Mouse (Mus musculus): Measurements from ENCODE around the gene Pdk3.

GRCm38 (mm10) chrX:93793168-93793567 lies 38.8 kb downstream of the Pdk3 start:
- TF ChIP-seq GATA1 (IDR thresholded peaks at IDR 0.05; ENCODE audit: borderline replicate concordance, low read length) (no peak), FLI1 (IDR thresholded peaks at IDR 0.05; ENCODE audit: low read length) (no peak)
